Mouse (Mus musculus) liver, postnatal 0 days (tissue): ENCODE measurements around the gene Kcnn3.

ENCODE experiments used
- CTCF ChIP-seq: sonication (generic); IDR thresholded peaks from 2 replicates; pipeline ENCODE4 v1.5.1; 2016; ENCODE audit warnings: antibody characterized with exemption, low read depth
- EP300 ChIP-seq: IDR thresholded peaks from 2 replicates; pipeline ENCODE4 v1.6.1; 2016; ENCODE audit warnings: antibody characterized with exemption, low read depth, mild to moderate bottlenecking

DNA sequence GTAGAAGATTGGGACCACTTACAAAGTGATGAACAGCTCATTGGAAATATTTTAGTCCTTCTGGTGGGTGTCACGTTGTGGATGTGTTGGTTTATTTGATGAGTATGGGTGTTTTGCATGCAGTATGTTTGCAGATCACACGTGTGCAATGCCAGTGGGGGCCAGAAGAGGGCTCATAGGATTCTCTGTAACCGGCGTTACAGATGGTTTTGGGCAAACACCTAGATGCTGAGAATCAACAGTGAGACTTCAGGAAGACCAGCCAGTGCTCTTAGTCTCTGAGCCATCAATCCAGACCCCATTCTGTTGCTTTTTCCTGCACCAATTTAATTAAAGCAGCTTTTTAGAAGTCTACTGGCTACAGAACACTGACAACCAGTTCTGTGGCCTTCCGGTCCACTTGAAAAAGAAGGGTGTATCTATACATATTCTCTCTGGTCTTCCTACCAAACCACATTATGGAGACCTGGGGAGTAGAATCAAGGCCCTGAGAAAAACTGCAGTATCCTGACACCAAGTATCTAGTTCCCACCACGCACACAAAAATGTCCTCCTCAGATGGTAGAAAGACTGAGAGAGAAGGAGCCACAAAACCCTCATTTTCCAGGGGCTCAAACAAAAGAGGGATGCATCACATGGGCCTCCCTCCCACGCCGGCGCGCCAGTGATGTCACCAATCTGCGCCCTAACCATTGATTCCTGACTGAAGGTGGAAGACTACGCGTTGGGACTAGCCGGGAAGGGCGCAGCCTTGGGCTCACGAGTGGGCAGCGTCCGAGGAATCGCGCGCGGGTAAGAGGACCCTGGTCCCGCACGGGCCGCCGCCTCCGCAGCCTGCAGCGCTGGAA, 194.6 kb downstream of the Kcnn3 start, which contains the start of gene Adar:
- TF ChIP-seq EP300 = no peak
- peak; percentile 73 for TF ChIP-seq CTCF
